Mouse (Mus musculus) lung, postnatal 14 days (tissue): ENCODE results near the gene Fubp1.
"Not testable (repeated sequence)": the region's sequence is repeated elsewhere in the genome, so short reads cannot be mapped to it uniquely, and the experiment has no call there.

ENCODE experiments used
- DNase-seq: peaks from one replicate; pipeline ENCODE4 v3.0.0; 2021

Gene Fubp1

GRCm38 (mm10) chr3:152193635-152194097 is 16.6 kb upstream of the Fubp1 start:
- DNase-seq = peak; percentile 87

DNA sequence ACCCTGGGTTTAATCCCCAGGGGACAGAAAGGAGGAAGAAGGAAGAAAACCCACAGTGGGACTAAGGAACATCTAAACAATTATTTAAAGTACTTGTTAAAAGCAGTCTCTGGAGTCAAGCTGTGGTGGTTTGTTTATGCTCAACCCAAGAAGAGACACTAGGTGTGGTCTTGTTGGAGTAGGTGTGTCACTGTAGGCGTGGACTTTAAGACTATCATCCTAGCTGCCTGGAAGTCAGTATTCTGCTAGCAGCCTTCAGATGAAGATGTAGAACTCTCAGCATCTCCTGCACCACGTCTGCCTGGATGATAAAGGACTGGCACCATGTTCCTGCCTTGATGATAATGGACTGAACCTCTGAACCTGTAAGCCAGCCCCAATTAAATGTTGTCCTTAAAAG is 13.0 kb upstream of the Fubp1 start:
- not testable (repeated sequence) for DNase-seq

DNA sequence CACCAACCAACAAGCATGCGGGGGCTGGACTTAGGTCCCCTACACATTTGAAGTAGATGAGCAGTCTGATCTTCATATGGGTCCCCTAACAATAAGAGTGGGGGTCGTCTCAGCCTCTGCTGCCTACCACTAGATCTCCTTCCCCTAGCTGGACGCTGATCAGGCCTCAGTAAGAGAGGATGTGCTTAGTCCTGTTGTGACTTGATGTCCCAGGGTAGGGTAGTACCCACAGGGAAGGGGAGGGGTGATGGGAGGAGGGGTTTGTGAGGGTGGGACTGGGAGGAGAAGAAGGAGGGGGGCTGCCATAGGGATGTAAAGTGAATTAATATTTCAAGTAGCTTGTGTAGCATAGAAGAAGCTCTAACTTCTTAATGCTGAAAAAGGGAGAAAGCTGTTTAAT is 11.1 kb upstream of the Fubp1 start:
- no peak for DNase-seq

- DNase-seq = no peak
Observed at GRCm38 (mm10) chr3:152201181-152201580, 9.0 kb upstream of the Fubp1 start.

GRCm38 (mm10) chr3:152201651-152202050 is 8.6 kb upstream of the Fubp1 start:
- DNase-seq = no peak

DNA sequence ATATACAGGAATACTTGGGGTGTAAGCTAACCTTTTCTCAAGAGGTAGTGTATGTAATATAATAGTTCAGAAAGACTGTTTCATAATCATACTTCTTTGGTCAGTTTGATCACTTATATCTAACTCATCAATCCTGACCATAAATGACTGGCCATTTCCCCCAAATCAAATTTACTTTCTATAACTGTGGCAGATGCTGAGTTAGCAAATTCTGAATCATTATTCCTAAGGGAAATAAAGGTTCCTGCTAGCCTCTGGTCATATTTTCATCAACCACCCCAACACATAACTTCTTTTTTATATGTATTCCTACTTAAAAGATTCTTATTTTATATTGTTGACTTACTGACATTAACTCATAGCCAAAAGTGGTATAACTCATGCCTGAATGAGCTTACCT is 7.3 kb upstream of the Fubp1 start:
- DNase-seq = no peak

DNA sequence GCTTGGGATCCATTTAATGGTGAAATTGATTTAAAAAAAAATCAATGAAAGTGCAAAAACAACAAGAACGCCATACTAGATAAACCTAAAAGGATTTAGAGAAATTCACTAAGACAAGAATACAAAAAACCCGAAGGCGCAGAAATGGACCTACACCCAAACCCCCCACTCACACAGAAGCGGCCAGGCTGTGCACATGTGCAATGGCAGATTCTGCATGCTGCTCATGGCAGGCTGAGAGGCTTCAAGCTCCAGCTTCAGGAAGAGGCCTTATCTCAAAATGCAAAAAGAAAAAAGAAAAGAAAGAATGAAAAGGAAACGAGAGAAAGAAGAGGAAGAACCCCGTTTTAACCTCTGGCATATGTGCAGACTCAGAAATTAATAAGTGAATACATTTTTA is 6.8 kb upstream of the Fubp1 start:
- no peak for DNase-seq

DNA sequence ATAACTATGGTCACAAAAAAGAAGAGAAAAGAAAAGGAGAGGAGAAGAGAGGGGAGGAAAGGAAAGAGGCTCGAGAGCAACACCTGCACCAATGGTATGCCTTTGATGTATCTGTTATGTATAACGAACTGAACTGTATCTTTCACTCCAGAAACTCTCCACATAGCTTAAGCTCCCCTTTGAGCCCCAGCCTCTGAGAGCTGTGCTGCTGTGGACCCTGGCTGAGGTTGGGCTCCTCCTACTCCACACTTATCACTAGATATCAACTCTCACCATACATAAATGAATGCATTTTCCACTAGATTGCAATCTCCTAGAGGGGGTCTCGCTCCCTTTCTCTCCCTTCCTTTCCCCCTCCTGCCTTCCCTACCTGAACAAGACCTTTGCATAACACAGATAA is 6.2 kb upstream of the Fubp1 start:
- no peak for DNase-seq

- DNase-seq = no peak
Observed at GRCm38 (mm10) chr3:152204577-152204976, 5.6 kb upstream of the Fubp1 start.

GRCm38 (mm10) chr3:152207156-152207555 is 3.1 kb upstream of the Fubp1 start:
- DNase-seq = no peak

GRCm38 (mm10) chr3:152208096-152208885 is 1.9 kb upstream of the Fubp1 start:
- no peak for DNase-seq

GRCm38 (mm10) chr3:152209177-152209966 is 850 bp upstream of the Fubp1 start:
- peak; percentile 51 for DNase-seq

DNA sequence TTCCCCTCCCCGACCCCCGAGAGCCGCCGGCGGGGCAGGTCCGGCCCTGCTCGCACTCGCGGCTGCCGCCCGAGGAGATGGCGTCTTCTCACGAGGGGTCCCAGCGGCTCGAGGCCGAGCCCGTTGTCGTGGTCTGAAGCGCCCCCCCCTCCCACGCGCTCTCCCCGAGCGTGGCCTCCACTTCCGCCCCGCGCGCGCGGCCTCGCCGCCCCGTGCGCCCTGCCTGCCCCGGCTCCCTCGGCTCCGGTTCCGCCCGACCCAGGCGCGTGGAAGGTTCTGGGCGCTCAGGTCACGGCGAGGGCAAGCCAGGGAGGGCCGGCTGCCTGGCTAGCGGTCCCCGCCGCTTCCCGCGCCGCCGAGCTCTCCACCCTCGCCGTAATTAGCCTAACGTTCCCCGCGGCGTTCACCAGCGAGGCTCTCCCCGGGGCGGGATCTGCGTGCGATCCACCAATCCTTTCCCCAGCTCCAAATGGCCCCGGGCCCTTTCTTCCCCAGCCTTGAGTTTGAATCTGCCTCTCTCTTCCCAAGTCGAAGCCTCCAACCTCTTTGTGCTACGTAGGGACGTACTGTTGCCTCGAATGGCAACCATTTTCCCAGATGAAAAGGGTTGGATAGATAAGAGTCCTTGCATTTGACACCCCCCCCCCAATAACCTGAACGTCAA is 638 bp downstream of the Fubp1 start:
- peak; percentile 63 for DNase-seq

- DNase-seq = no peak
Observed at GRCm38 (mm10) chr3:152211731-152212279, 1.6 kb downstream of the Fubp1 start.

DNA sequence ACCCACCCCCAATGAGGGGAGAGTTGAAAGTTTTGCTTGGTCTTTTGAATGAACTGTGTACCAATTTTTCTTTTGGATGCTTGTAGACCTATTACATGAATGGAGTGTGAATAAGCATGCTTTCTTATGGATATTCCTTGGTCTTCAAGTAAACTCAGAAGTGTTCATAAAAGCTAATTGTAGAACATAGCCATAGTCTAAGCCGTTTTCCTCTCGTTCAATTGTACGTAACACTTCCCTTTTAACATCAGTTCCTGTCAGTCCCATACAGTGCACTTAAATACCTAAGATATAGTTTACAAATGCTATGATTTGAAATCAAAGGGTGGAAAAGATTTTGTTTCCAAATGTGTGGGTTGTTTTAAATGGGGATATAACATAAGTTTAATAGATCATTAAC is 3.2 kb downstream of the Fubp1 start:
- DNase-seq = no peak

DNA sequence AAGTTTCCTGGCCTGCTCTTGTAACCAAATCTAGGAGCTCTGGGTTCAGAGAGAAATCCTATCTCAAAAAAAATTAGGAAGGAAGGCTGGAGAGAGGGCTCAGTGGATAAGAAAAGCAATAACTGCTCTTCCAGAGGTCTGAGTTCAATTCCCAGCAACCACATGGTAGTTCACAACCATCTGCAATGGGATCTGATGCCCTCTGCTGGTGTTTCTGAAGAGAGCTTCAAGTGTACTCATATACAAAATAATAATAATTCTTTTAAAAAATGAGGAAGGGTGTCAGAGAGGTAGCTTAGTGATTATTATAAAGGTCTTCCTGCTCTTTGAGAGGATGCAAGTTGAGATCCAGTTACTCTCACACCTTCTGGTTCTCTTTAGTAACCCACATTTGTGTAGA is 14.7 kb downstream of the Fubp1 start:
- no peak for DNase-seq

GRCm38 (mm10) chr3:152225906-152226305 is 15.7 kb downstream of the Fubp1 start:
- DNase-seq = no peak

DNA sequence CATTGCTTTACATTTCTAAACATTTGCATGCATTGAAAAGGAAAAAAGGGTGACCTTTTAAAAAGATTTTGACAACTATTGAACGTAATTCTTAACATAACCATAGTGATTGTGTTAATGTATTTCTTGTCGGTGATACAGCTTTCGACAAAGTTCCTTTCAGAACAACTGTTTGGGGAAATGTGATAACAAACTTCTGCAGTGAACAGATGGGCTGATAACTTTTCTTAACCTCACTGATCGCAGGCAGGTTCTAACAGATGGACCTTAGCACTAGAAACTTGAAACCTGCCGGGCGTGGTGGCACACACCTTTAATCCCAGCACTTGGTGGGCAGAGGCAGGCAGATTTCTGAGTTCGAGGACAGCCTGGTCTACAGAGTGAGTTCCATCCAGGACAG is 18.6 kb downstream of the Fubp1 start:
- no peak for DNase-seq

GRCm38 (mm10) chr3:152229271-152229670 is 19.0 kb downstream of the Fubp1 start:
- DNase-seq = no peak

- no peak for DNase-seq
Observed at GRCm38 (mm10) chr3:152231333-152232100, 21.3 kb downstream of the Fubp1 start.

DNA sequence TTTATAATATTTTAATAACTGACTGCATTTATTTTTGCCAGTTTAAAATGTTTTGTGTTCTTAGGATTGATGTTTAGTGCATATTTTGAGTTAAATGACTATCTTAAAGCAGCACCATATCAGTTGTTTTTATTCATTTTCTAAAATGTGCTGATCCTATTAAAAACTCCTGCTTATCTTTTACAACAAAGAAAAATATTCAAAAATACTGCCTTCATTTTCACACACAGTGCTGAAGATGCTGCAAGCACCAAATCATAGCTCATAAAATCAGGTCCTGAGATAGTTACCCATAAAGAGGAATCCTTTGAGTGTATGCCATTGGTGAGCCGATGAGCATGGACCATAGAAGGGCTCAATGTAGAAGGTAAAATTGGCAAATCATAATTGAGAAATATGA is 25.0 kb downstream of the Fubp1 start:
- DNase-seq = no peak

DNA sequence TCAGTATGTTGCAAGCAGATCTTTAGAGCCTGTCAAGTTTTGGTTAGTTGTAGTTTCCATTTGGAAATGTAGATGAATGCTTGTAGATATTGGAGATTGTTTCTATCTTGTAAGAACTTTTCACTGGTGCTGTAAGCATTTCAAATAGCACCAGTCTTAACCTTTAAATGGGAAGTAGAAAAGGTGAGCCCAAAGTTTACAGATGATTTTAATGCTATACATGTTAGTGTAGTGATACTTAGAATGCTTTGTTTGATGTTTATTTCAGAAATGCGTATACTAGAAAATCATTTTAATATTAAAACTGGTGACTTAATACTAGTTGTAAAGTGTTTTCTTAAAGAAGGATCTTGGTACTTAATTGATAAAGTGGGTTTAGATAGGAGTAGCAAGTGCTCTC is 25.6 kb downstream of the Fubp1 start:
- DNase-seq = no peak

DNA sequence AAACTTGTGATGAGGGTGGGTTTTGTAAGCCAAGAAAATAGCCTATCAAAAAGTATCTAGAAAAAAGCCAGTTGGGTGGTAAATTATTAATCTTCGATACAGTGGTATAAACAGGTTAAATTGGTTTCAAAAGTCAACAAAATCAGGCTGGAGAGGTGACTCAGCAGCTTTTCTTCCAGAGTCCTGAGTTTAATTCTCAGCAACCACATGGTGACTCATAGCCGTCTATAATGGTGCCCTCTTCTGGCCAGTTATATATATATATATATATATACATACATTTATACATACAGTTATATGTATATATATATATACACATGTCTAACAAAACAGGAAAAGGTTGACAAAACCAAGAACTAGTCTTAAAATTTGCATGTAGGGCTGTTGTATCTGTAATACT is 28.6 kb downstream of the Fubp1 start:
- DNase-seq = no peak
